Mouse (Mus musculus): ENCODE measurements around the gene Gm5475.

The Gm5475 gene

GRCm38 (mm10) chr15:100414011-100414410, 7.9 kb upstream of the Gm5475 start:
- no peak for DNase-seq

DNA sequence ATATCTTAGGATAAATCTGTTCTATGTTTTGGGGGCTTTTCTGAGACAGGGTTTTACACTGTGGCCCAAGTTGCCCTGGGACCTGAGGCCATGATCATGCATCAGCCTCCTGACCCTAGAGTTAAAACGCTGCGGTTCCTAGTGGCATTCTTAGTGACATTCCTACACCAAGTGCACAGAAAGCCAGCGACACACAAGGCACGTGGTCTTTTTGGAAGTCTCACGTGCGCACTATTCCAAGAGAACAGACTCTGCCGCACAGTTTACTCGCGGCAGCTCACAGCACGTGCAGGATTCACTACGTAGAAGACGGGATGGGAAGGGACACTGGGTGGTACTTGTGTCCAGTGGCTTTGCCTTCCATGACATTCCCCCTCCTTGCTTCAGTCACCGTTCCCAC, 7.0 kb upstream of the Gm5475 start:
- no peak for DNase-seq

DNA sequence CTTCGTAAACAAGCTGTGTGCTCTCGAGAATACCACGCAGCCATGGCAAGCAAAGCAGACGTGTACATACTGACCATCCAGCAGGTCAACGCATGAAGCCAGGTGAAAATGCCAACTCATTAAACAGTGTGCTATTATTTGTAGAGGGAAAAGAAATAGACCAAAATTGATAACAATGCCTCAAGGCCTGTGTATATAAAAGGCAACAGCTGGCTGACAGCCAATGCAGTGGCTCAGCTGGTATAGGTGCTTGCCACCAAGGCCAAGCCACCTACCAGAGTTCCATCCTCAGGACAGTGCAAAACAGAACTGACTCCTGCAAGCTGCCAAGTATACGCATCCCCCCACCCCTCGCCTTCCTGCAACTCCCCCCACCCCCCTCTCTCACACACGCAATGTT, 6.3 kb upstream of the Gm5475 start:
- DNase-seq: no peak

DNA sequence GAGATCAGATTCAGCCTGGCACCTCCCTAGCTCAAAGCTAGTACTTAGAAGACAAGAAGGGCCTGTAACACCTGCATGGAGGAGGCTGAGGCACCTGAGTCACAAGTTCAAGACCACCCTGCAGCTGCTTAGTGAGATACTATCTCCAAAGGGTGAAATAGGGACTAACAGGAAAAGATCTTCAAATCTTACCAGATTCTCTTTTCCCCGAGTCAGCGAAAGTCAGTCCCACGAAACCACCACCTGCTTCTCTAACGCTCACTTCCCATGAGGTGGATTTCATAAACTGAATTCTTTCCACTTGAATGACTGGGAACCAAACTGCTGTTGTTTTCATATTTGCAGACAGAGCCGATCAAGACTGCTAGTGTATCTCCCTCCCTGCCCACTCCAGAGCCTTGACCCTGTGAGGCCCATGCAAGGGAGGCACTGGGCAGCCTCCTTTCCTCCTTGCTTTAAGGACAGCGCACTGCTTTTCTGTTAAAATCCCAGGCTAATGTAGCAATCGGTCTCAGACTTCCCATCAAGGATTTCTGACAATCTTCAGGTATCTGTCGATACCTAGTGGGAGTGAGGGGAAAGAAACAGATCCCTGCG, 4.0 kb upstream of the Gm5475 start:
- DNase-seq: no peak

GRCm38 (mm10) chr15:100419311-100419710, 2.6 kb upstream of the Gm5475 start:
- DNase-seq: no peak

DNA sequence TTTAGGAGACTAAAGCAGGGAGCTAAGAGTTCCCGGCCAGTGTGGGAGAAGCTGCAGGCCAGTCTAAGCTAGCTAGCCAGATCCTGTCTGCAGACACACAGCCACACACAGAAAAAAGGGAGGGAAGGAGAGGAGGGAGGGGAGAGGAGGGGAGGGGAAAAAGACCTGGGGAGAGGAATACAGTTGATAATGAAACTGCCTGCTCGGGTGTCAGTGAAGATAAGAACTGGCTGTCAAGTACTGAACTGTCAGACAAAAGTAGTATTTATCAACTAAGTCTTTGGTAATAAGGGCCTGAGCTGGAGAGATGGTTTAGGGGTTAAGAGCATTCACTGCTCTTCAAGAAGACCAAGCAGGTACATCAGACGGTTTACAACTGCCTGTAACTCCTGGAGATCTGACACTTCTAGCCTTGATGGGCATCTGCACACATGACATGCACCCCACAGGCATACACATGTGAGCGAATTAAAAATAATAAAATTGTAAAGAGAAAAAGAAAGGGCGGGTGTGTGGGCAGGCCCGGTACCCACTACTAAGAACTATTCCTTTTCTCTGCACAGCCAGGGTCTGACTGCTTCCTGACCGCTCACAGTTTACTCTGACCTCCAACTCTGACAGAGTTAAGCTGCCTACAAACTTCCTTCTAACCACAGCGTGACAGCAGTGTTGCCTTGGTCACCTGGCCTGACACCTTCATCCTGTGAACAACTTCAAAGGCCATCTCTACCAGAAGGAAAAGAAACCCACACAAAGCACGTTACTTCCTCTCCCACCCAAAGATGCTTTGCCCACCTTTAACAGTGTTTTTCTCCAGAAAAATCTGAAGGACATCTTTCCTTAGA, 1.8 kb upstream of the Gm5475 start:
- no peak for DNase-seq

- DNase-seq: no peak
Observed at GRCm38 (mm10) chr15:100421059-100421757, 739 bp upstream of the Gm5475 start.

GRCm38 (mm10) chr15:100422476-100422875, 529 bp downstream of the Gm5475 start:
- no peak for DNase-seq

GRCm38 (mm10) chr15:100422899-100423860, 1.2 kb downstream of the Gm5475 start:
- peak; percentile 96 for DNase-seq

- no peak for DNase-seq
Observed at GRCm38 (mm10) chr15:100423916-100424315, 2.0 kb downstream of the Gm5475 start.

GRCm38 (mm10) chr15:100424396-100425122, 2.6 kb downstream of the Gm5475 start, which contains the start of gene Slc11a2:
Gene Slc11a2, minus strand, starts transcription at chr15:100425072.
- DNase-seq: peak; percentile 78

DNA sequence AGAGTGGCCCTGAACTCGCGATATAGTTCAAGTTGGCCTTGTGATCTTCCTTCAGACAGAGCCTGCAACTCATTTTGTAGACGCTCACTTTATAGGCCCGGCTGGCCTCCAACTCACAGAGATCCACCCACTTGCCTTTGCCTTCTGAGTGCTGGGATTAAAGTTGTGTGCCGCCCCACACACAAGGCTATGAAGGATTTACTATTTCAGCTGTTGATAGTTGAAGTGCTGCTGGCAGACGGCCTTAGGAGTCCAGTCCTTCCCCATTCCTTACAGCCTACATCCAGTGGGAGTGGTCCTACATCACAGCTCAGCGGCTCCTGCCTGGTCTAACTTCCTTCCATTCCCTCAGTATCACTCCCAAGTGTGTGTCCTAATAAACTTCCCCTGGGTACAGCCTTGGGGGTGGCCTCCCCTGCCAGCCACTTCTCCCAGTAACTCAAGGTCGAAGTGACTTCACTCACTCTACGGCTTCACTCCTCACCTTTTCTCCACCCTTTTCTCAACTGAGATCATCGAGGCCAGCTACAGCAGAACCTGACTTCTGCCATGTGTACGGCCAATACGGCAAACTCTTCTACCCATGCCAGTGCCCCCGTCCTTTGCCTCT, 6.5 kb downstream of the Gm5475 start:
- DNase-seq: no peak

DNA sequence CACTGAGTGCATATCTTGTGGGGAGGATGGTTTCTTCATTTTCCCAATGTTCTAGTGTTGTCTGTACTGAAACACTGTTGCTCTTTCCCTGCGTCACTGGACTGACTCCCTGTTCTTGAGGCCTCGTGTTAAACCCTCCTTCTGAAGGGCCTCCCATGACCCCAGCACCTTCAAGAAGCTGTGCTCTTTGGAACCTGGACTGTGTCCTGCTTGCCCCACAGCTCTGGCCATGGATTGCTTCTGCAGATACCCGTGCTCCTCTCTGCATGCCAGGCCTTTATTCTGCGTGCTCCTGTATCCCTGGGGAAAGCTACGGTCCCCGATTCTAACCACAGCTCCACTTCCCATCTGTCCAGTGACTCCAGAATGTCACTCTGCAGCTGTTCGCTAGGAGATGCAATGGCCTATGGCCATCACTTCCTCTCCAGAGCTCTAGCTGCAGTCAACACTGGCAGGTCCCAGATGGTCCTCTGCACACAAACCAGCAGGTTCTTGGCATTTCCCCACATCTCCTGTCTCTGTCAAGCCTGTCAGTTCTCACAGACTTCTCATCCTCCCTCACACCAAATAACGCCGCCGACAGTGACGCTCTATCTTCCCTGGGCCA, 8.1 kb downstream of the Gm5475 start:
- peak; percentile 69 for DNase-seq

- DNase-seq: no peak
Observed at GRCm38 (mm10) chr15:100433234-100433633, 11.3 kb downstream of the Gm5475 start.

GRCm38 (mm10) chr15:100436112-100436511, 14.2 kb downstream of the Gm5475 start:
- no peak for DNase-seq

- DNase-seq: no peak
Observed at GRCm38 (mm10) chr15:100436518-100436917, 14.6 kb downstream of the Gm5475 start.

DNA sequence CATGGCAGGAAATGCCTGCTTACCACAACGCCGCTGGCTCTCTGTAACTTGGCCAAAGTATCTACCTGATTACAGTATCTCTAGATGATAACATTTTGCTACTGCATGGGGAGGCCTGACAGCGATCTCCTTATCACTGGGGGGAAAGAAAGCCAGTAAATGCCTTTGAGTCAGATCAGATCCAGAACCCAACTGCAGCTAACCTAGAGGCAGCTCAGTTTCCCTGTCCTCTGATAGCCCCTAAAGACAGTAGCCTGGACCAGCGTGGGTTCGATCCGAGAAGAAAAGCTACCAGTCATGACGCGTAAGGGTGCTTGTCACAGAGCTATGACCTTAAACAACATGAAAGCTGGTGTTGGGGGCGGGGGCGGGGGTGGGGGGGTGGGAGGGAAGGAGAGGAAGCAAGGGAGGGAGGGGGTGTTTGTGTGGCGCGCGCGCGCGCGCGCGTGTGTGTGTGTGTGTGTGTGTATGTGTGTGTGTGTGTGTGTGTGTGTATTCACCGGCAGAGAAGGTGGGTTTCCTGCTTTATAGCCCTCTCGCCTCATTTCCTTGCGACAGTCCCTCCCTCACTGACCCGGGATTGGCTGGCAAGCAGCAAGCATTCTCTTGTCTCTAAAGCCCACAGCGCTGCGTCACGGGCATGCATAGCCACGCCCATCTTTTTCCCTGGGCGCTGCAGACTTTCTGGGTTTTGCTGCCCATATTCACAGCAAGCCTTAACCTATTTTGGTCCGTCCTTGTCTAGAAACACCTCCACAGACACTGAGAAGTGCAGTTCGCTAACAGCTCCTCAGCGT, 21.4 kb downstream of the Gm5475 start:
- peak; percentile 90 for DNase-seq

DNA sequence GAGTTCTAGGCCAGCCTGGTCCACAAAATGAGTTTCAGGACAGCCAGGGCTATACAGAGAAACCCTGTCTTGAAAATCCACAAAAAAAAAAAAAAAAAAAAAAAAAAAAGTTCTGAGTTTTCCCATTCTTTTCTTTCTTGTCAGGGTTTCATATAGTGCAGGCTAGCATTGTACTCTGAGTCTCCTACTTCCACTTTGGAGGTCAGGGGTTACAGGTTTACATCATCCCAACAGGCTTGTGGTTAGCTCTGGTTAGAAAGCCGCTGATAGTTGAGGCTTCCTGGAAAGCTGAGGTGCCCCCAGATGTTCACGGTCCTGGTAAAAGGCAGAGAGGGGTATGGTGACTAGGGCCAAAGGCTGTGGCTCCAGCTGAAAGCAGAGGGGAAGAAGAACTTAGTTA, 24.9 kb downstream of the Gm5475 start:
- no peak for DNase-seq

GRCm38 (mm10) chr15:100448572-100448971, 26.6 kb downstream of the Gm5475 start:
- no peak for DNase-seq

- DNase-seq: no peak
Observed at GRCm38 (mm10) chr15:100449495-100449894, 27.5 kb downstream of the Gm5475 start.
